ENCODE assay signal across 14 mouse cellular contexts in the genomic region with DNA sequence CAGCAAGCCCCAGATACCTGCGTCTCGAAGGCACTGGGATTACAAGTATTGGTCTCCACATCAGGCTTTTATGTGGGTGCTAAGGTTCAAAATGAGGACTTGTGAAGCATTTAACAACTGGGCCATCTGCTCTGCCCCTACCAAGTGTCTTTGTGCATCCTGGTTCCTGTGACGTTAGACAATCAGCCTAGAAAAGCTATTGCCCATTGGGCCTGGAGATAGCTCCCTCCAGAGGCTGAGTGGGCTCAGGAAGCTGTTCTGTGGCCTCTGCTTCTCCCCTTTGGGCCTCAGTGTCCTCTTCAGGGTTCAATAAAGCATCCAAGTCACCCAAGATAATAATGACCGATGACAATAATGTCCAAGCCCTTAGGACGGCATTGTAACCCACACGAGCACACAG.
A peak's percentile ranks its signal among the peaks of the same experiment; 100 is the strongest.
DNase-seq lines count a peak whose midpoint lies in the region; ATAC-seq and TF ChIP-seq lines count a peak whose summit lies in the region.
"Had no signal": no experiment of that assay in that cellular context is flagged by ENCODE, and none has a peak within 500 bp of the region (broad histone marks: within the 10 kb centered on the region; RNA-seq: fewer than 3 reads in every experiment).

No protein-coding gene starts in this region.

- H3K27me3 ChIP-seq in heart, postnatal 0 days (ENCODE audit: control insufficient read depth, insufficient read depth, low read length), result no peaks in the 10 kb centered on the region; the same call in 1 of the 2 replicates
- H3K27me3 ChIP-seq in heart, embryonic 11.5 days (ENCODE audit: control insufficient read depth, insufficient read depth, low read length), result no peaks in the 10 kb centered on the region
- H3K27me3 ChIP-seq in liver, embryonic 14.5 days (ENCODE audit: control insufficient read depth, insufficient read depth, low read length), result no peaks in the 10 kb centered on the region
- H3K27me3 ChIP-seq in liver, embryonic 12.5 days (replicated peaks), result peaks cover 14% of the 10 kb centered on the region; the same call in 1 of the 2 replicates
- no peaks in the 10 kb centered on the region; a peak in 2 of 4 replicates for H3K27me3 ChIP-seq in MEL (ENCODE audit: control insufficient read depth in 1 of 2, insufficient read depth in 2 of 2, low read length in 2 of 2)
- H3K27me3 ChIP-seq in embryonic facial prominence, embryonic 15.5 days, result peaks cover 11% of the 10 kb centered on the region; the same call in 1 of the 2 replicates

- no peaks in the 10 kb centered on the region for H3K36me3 ChIP-seq in heart, postnatal 0 days (replicated peaks; ENCODE audit: control insufficient read depth, insufficient read depth, low read length)
- H3K36me3 ChIP-seq in heart, embryonic 11.5 days (ENCODE audit: control insufficient read depth, insufficient read depth, low read length), result no peaks in the 10 kb centered on the region
- no peaks in the 10 kb centered on the region for H3K36me3 ChIP-seq in liver, embryonic 14.5 days (replicated peaks; ENCODE audit: control insufficient read depth, insufficient read depth, low read depth)
- H3K36me3 ChIP-seq in liver, embryonic 12.5 days, result no peaks in the 10 kb centered on the region
- H3K36me3 ChIP-seq in MEL (ENCODE audit: control insufficient read depth in 1 of 2, insufficient read depth in 2 of 2, low read length in 2 of 2), result no peaks in the 10 kb centered on the region
- H3K36me3 ChIP-seq in embryonic facial prominence, embryonic 15.5 days, result no peaks in the 10 kb centered on the region
- H3K36me3 ChIP-seq: hindbrain, embryonic 13.5 days; liver, embryonic 13.5 days; midbrain, embryonic 12.5 days; neural tube, embryonic 15.5 days had no signal

- no peak overlapping the region for H3K4me2 ChIP-seq in heart, postnatal 0 days (ENCODE audit: low read depth, low read length)
- no peak overlapping the region for H3K4me2 ChIP-seq in heart, embryonic 11.5 days
- no peak overlapping the region for H3K4me2 ChIP-seq in liver, embryonic 14.5 days (ENCODE audit: low read depth)
- H3K4me2 ChIP-seq in liver, embryonic 12.5 days, result no peak overlapping the region
- no peak overlapping the region for H3K4me2 ChIP-seq in embryonic facial prominence, embryonic 15.5 days (replicated peaks)
- H3K4me2 ChIP-seq: hindbrain, embryonic 13.5 days; liver, embryonic 13.5 days; midbrain, embryonic 12.5 days; neural tube, embryonic 15.5 days had no signal

- TF ChIP-seq POLR2A in MEL (IDR thresholded peaks at IDR 0.05; ENCODE audit: control insufficient read depth in 1 of 2, insufficient read depth in 1 of 2, low read depth in 1 of 2, low read length in 2 of 2, poor library complexity in 1 of 2), result no peak

- WGBS in heart, postnatal 0 days, result 69% methylated on average over 6 of the region's 6 CpGs
- WGBS in heart, embryonic 11.5 days (ENCODE audit: insufficient replicate concordance), result 78% methylated on average over 6 of the region's 6 CpGs
- 56% methylated on average over 6 of the region's 6 CpGs for WGBS in liver, embryonic 14.5 days (ENCODE audit: insufficient replicate concordance)
- 70% methylated on average over 6 of the region's 6 CpGs for WGBS in liver, embryonic 12.5 days (ENCODE audit: insufficient replicate concordance)
- WGBS in embryonic facial prominence, embryonic 15.5 days, result 73% methylated on average over 6 of the region's 6 CpGs

- H3K4me1 ChIP-seq in heart, postnatal 0 days (ENCODE audit: control insufficient read depth, insufficient read depth), result no peaks in the 10 kb centered on the region
- H3K4me1 ChIP-seq in heart, embryonic 11.5 days (ENCODE audit: control insufficient read depth, insufficient read depth, low read length), result no peaks in the 10 kb centered on the region
- H3K4me1 ChIP-seq in liver, embryonic 14.5 days (replicated peaks; ENCODE audit: control insufficient read depth in 2 of 2, insufficient read depth in 2 of 2, low read length in 1 of 2), result no peaks in the 10 kb centered on the region
- no peaks in the 10 kb centered on the region for H3K4me1 ChIP-seq in liver, embryonic 12.5 days
- no peaks in the 10 kb centered on the region for H3K4me1 ChIP-seq in MEL (ENCODE audit: control insufficient read depth in 1 of 2, insufficient read depth in 2 of 2, low read length in 2 of 2)
- H3K4me1 ChIP-seq in embryonic facial prominence, embryonic 15.5 days, result peaks cover 5% of the 10 kb centered on the region
- H3K4me1 ChIP-seq: liver, embryonic 13.5 days; midbrain, embryonic 12.5 days had no signal

- TF ChIP-seq CTCF in heart, postnatal 0 days (IDR thresholded peaks at IDR 0.05; ENCODE audit: low read depth), result peak; percentile 39; the same call in 1 of the 2 replicates
- TF ChIP-seq CTCF in liver, embryonic 14.5 days (IDR thresholded peaks at IDR 0.05; ENCODE audit: low read depth), result peak; percentile 27; the same call in 1 of the 2 replicates
- peak in 2 of 3 experiments; percentile 25 to 33; a peak in 3 of 6 replicates for TF ChIP-seq CTCF in MEL (IDR thresholded peaks at IDR 0.05 in 2 of 3, conservative IDR thresholded peaks at IDR 0.05 in 1 of 3; ENCODE audit: control insufficient read depth in 1 of 3, insufficient read depth in 1 of 3, low read depth in 2 of 3, low read length in 3 of 3, poor library complexity in 1 of 3, severe bottlenecking in 1 of 3)

- TF ChIP-seq EP300 in heart, postnatal 0 days (IDR thresholded peaks at IDR 0.05; ENCODE audit: low read depth), result no peak
- TF ChIP-seq EP300 in liver, embryonic 14.5 days (IDR thresholded peaks at IDR 0.05; ENCODE audit: low read depth), result no peak
- TF ChIP-seq EP300 in MEL (IDR thresholded peaks at IDR 0.05; ENCODE audit: low read depth in 1 of 2, low read length in 2 of 2), result no peak

- H3K9ac ChIP-seq in heart, postnatal 0 days (replicated peaks; ENCODE audit: low read depth, low read length), result no peak overlapping the region
- no peak overlapping the region for H3K9ac ChIP-seq in heart, embryonic 11.5 days (ENCODE audit: low read depth, low read length)
- H3K9ac ChIP-seq in liver, embryonic 14.5 days (replicated peaks), result no peak overlapping the region
- no peak overlapping the region for H3K9ac ChIP-seq in liver, embryonic 12.5 days
- no peak overlapping the region for H3K9ac ChIP-seq in MEL (ENCODE audit: control insufficient read depth, low read depth, low read length, poor library complexity, severe bottlenecking)
- H3K9ac ChIP-seq in embryonic facial prominence, embryonic 15.5 days, result no peak overlapping the region
- H3K9ac ChIP-seq: hindbrain, embryonic 13.5 days; liver, embryonic 13.5 days; midbrain, embryonic 12.5 days; neural tube, embryonic 15.5 days had no signal

- no peak overlapping the region for H3K4me3 ChIP-seq in heart, postnatal 0 days (ENCODE audit: low read depth, low read length)
- H3K4me3 ChIP-seq in heart, embryonic 11.5 days (ENCODE audit: low read depth, low read length), result no peak overlapping the region
- H3K4me3 ChIP-seq in liver, embryonic 14.5 days (ENCODE audit: insufficient read depth in 1 of 2, low read depth in 2 of 2, low read length in 2 of 2), result no peak overlapping the region
- H3K4me3 ChIP-seq in liver, embryonic 12.5 days, result no peak overlapping the region
- H3K4me3 ChIP-seq in MEL (ENCODE audit: control insufficient read depth in 1 of 2, insufficient read depth in 1 of 2, low read depth in 2 of 2, low read length in 2 of 2), result no peak overlapping the region
- H3K4me3 ChIP-seq in embryonic facial prominence, embryonic 15.5 days (replicated peaks), result no peak overlapping the region
- H3K4me3 ChIP-seq: hindbrain, embryonic 13.5 days; liver, embryonic 13.5 days; midbrain, embryonic 12.5 days; neural tube, embryonic 15.5 days had no signal

- H3K79me2 ChIP-seq in MEL (ENCODE audit: control insufficient read depth, insufficient read depth, low read length, poor library complexity), result no peaks in the 10 kb centered on the region

- no peaks in the 10 kb centered on the region for H3K9me3 ChIP-seq in heart, postnatal 0 days (replicated peaks; ENCODE audit: control insufficient read depth, low read length)
- no peaks in the 10 kb centered on the region for H3K9me3 ChIP-seq in heart, embryonic 11.5 days (replicated peaks; ENCODE audit: control insufficient read depth, low read length)
- no peaks in the 10 kb centered on the region for H3K9me3 ChIP-seq in liver, embryonic 14.5 days (ENCODE audit: control insufficient read depth, low read length)
- H3K9me3 ChIP-seq in liver, embryonic 12.5 days (replicated peaks), result no peaks in the 10 kb centered on the region
- H3K9me3 ChIP-seq in MEL (replicated peaks; ENCODE audit: insufficient read depth, low read length), result no peaks in the 10 kb centered on the region
- no peaks in the 10 kb centered on the region for H3K9me3 ChIP-seq in embryonic facial prominence, embryonic 15.5 days (replicated peaks)
- H3K9me3 ChIP-seq: hindbrain, embryonic 13.5 days; liver, embryonic 13.5 days; midbrain, embryonic 12.5 days; neural tube, embryonic 15.5 days had no signal

- DNase-seq in heart, postnatal 0 days (ENCODE audit: low spot score), result no peak
- no peak for DNase-seq in liver, embryonic 14.5 days (ENCODE audit: low read depth in 3 of 3, low spot score in 3 of 3)
- no peak for DNase-seq in MEL (ENCODE audit: low read depth, low spot score)
- DNase-seq in urinary bladder, postnatal 25 days (ENCODE audit: low spot score), result no peak
- DNase-seq in spleen, postnatal 4 days (ENCODE audit: low spot score in 2 of 2), result no peak
- DNase-seq: cerebellum, postnatal 25 days; liver, embryonic 13.5 days had no signal

- H3K27ac ChIP-seq in heart, postnatal 0 days (ENCODE audit: low read depth), result no peak overlapping the region; the same call in 1 of the 2 replicates
- no peak overlapping the region for H3K27ac ChIP-seq in heart, embryonic 11.5 days (ENCODE audit: low read depth, low read length)
- H3K27ac ChIP-seq in liver, embryonic 14.5 days, result no peak overlapping the region
- no peak overlapping the region for H3K27ac ChIP-seq in liver, embryonic 12.5 days
- no peak overlapping the region for H3K27ac ChIP-seq in MEL (ENCODE audit: control insufficient read depth, low read depth, low read length)
- H3K27ac ChIP-seq in embryonic facial prominence, embryonic 15.5 days (replicated peaks), result peak overlapping the region; percentile 24
- H3K27ac ChIP-seq: hindbrain, embryonic 13.5 days; liver, embryonic 13.5 days; midbrain, embryonic 12.5 days; neural tube, embryonic 15.5 days had no signal

- peak; percentile 25 for TF ChIP-seq RAD21 in MEL (IDR thresholded peaks at IDR 0.05; ENCODE audit: low read depth, low read length)

- ATAC-seq in heart, postnatal 0 days (ENCODE audit: insufficient read depth, low read depth), result no peak
- no peak for ATAC-seq in heart, embryonic 11.5 days (replicated peaks; ENCODE audit: insufficient number of reproducible peaks, low FRiP score, low TSS enrichment)
- no peak for ATAC-seq in liver, embryonic 14.5 days (ENCODE audit: insufficient read depth)
- no peak for ATAC-seq in liver, embryonic 12.5 days
- no peak for ATAC-seq in embryonic facial prominence, embryonic 15.5 days (ENCODE audit: insufficient number of reproducible peaks, low FRiP score, low TSS enrichment, low read depth)
- ATAC-seq: CD4-positive, CD25-positive, alpha-beta regulatory T cell, adult 4 months had no signal

TF ChIP-seq in MEL, 35 proteins besides CTCF, POLR2A, EP300 and RAD21:
- peak; percentile 33 for TF ChIP-seq SMC3 (IDR thresholded peaks at IDR 0.05; ENCODE audit: low read depth, low read length)
- TF ChIP-seq MAZ (IDR thresholded peaks at IDR 0.05; ENCODE audit: low read depth, low read length), result no peak
